Mouse (Mus musculus) ES-E14 (cell line): ENCODE results near the gene Kcnh3.

ENCODE experiments used
- CHD2 ChIP-seq: IDR thresholded peaks from 2 replicates; pipeline ENCODE4 v1.6.1; 2014; ENCODE audit warnings: mild to moderate bottlenecking, low read depth, low read length, inconsistent platforms
- HCFC1 ChIP-seq: IDR thresholded peaks from 2 replicates; pipeline ENCODE4 v1.6.1; 2012; ENCODE audit warnings: low read length, inconsistent platforms, borderline replicate concordance; ENCODE audit not compliant: insufficient read depth
- MAFK ChIP-seq: IDR thresholded peaks from 2 replicates; pipeline ENCODE4 v1.6.1; 2014; ENCODE audit warnings: mild to moderate bottlenecking, low read depth, low read length, inconsistent platforms; ENCODE audit not compliant: insufficient read depth
- ZC3H11A ChIP-seq: IDR thresholded peaks from 2 replicates; pipeline ENCODE4 v1.6.1; 2012; ENCODE audit warnings: low read depth, mild to moderate bottlenecking, inconsistent platforms, low read length, borderline replicate concordance

DNA sequence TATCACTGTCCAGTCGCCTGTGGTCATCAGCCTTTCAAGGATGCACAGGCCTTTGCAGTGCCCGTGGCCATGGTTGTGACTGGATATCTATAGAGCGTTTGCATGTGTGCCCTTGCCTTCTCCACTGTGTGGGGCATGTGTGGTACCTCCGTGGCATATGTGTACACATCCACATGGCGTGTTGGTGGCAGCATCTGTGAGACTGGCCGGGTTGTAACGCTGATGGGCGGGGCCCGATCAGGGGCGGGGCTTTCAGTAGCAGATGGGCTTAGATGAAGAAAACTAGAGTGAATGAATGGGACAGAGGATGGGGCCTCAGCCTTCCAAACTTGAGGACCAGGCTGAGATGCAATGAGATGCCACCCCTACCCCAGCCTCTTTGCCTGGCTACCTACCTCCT, 7.3 kb downstream of the Kcnh3 start:
- TF ChIP-seq HCFC1 (no peak), MAFK (no peak), CHD2 (no peak), ZC3H11A (no peak)
